Mouse (Mus musculus) Muller cell, postnatal 12 days (primary cell): ENCODE measurements around the gene Lrig3.

Experiments
- DNase-seq: peaks from one replicate; pipeline ENCODE4 v3.0.0-alpha.2; 2015; ENCODE audit errors: inconsistent ontology term

Lrig3 gene

GRCm38 (mm10) chr10:125965968-125966480 lies at the start of gene Lrig3:
Gene Lrig3, plus strand, starts transcription at chr10:125966168.
- DNase-seq, result peak; percentile 93

- peak; percentile 11 for DNase-seq
These were observed 49.2 kb upstream of the Lrig3 start for GRCm38 (mm10) chr10:125916781-125917180.

- peak; percentile 55 for DNase-seq
These were observed 48.5 kb upstream of the Lrig3 start for GRCm38 (mm10) chr10:125917436-125917871.

GRCm38 (mm10) chr10:125918994-125919393 lies 47.0 kb upstream of the Lrig3 start:
- no peak for DNase-seq

DNA sequence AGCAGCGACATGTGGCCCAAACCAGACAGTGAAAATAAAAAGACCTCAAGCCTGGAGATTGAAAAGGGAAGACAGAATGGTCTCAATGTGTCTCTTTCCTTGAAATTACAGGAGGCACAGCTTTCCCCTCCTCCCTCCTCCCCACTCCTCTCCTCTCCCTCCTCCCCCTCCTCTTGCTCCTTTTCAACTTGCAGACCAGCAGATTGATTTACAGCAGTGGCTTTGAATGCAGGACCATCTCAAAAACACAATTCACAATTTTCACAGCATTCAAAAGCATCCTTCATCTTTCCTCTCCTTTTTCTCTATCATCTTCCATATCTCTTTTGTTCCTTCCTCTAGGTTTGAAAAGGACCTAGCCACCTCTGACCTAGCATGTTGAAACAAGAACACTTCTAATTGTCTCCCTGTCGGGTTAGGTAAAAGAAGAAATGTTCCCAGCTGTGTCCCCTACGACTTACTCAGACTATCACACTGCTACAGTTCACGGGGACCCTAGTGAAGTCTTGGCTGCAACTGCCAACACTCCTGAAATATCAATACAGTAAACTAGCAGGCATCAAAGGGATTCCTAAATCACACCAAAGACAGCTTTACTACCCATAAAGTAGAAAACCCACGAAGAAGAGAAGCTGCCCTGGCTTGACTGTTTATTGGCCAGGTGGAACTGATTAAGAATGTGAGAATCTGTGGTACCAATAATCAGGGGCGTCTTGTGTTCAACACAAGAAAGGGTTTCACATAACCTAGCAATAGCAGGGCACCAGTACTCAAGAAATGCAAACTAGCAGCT lies 44.1 kb upstream of the Lrig3 start:
- no peak for DNase-seq

- no peak for DNase-seq
These were observed 36.0 kb upstream of the Lrig3 start for GRCm38 (mm10) chr10:125929961-125930360.

DNA sequence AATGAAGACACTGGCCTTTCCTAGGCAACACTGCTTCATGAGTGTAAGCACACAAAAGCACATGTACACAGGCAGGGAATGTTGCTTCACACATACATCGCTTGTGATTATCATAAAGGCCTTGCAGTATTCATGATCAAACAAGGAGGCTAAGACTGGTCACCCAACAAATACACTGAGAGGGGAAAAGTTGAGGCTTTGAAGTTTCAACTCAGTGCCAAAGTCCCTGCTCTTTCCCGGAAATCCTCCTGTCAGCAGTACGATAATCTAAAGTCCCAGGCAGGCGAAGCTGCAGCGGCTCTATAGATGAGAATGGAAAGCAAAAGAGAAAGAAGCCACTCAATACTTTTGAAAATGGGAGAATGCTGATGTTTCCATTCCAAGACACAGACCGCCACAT lies 32.6 kb upstream of the Lrig3 start:
- no peak for DNase-seq

GRCm38 (mm10) chr10:125934095-125934494 lies 31.9 kb upstream of the Lrig3 start:
- DNase-seq, result peak; percentile 66

- no peak for DNase-seq
These were observed 28.2 kb upstream of the Lrig3 start for GRCm38 (mm10) chr10:125937517-125938497.

DNA sequence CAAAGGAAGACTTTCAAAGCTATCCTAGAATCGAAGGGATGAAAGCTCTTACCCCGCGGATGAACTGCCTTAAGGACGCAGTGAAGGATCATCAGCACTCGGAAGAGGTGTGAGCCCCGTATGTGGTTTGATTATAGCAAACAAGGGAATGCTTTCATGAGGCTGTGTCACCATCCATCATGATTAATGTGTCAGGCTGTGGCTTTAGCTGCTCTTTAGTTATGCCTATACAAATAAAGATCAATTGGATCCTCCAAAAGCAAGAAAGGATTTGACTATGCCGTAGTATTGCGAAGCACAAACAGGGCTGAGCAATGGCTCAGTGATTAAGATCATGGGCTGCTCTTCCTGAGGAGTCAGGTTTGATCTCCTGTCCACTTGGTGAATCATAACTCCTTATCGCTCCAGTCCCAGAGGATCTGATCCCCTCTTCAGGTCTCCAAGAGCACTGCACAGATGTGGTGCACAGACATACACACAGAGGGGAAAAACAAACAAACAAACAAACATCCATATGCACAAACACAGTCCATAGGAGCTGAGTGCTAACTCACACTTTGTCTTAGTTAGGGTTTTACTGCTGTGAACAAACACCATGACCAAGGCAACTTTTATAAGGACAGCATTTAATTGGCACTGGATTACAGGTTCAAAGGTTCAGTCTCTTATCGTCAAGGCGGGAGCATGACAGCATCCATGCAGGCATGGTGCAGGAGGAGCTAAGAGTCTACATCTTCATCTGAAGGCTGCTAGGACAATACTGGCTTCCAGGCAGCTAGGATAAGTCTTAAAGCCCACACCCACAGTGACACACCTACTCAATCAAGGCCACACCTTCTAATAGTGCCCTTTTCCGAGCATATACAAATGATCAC lies 27.2 kb upstream of the Lrig3 start:
- DNase-seq, result no peak

DNA sequence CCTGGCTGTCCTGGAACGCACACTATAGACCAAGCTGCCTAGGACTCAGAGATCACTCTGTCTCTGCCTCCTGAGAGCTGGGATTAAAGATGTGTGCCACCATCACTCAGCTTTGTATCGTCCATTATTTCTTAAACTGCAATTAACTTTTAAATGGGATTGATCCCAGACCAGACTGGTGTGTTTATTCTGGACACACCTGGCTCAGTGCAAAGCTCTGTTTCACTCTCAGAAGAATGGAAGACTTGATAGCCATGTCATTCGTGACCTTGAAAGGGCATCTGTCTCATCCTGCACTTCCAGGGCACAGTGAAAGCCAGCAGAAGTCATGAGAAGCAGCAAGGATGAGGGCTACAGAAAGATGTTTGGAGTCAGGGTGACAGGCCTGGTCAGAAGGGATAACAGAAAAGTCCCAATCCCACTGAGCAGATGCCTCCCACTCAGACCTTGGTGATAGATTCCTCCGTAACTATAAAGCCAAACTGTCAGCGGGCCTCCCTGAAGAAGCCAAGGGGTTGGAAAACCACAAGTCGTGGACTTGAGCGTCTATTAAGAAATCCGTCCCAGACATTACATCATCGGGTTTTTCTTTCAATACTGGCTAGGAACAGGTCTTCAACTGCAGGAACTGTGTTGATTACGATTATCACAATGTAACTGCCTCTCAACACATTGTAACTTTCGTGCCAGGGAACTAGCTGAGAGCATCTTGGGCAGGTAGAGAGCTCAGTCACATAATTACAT lies 25.5 kb upstream of the Lrig3 start:
- no peak for DNase-seq

DNA sequence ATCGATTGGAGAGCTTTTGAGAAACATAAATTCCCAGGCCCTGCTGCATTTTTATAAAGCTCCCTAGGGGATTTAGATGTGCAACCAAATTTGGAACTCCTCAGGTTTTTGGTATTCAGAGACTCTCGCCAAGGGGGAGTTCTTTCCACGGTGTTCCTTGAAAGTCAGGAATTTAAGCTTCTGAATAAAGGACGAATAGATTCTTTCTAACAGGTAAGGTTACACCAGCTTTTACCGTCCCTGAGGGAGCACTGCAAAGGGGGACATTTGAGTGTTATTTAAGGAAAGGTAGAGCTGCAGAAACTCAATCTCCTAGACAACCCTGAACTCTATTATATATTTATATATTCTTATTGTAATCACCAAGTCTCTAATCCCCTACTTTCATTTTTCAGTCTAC lies 22.9 kb upstream of the Lrig3 start:
- no peak for DNase-seq

GRCm38 (mm10) chr10:125944762-125945504 lies 21.0 kb upstream of the Lrig3 start:
- DNase-seq, result no peak

DNA sequence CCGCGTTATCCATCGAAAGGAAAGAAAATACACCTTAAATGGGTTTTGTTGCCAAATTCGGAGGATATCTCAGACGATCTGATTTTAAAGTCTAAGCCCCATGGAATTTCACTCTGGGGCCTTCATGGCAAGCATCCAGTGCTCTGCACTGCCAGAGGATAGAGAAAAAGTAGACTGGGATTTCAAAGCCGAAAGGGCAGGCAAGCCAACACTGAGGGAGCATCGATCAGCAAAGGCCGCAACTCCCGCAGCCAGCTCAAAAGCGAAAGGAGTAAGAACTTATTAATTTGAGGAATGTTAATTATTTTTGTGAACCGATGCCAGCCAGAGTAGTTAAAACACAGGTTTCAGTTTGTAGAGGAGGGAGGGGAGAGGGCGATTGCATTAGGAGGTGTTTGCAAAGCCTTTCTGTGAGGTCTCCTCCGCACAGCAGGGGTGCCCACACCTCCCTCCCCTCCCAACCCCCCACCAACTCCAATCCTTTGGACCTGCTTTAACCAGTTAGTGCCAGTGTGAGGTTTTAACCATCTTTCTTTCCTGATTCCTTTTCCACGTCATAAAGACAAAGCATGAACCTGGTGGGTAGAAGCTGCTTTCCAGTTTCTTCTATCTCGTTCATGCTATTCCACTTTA lies 17.0 kb upstream of the Lrig3 start:
- peak; percentile 77 for DNase-seq

- no peak for DNase-seq
These were observed 14.3 kb upstream of the Lrig3 start for GRCm38 (mm10) chr10:125951633-125952032.

DNA sequence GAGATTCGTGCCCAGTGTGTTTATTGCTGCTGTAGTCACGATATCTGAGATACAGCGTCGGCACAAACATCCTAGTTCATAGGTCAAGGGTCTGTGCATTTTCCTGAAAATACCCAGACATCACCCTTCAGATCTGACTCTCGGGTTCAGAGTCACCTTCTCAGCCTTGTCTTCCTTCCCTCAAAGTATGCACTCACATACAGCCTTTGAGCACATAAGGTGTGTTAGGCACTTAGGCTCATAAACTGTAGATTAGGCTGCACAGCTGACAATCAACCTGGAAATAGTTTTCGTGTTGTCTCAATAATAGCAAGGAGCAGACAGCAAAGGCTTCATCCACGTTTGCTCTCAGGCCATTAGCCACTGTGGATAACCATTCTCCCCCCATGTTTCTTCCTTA lies 11.6 kb upstream of the Lrig3 start:
- no peak for DNase-seq

GRCm38 (mm10) chr10:125954747-125955530 lies 11.0 kb upstream of the Lrig3 start:
- DNase-seq, result no peak

DNA sequence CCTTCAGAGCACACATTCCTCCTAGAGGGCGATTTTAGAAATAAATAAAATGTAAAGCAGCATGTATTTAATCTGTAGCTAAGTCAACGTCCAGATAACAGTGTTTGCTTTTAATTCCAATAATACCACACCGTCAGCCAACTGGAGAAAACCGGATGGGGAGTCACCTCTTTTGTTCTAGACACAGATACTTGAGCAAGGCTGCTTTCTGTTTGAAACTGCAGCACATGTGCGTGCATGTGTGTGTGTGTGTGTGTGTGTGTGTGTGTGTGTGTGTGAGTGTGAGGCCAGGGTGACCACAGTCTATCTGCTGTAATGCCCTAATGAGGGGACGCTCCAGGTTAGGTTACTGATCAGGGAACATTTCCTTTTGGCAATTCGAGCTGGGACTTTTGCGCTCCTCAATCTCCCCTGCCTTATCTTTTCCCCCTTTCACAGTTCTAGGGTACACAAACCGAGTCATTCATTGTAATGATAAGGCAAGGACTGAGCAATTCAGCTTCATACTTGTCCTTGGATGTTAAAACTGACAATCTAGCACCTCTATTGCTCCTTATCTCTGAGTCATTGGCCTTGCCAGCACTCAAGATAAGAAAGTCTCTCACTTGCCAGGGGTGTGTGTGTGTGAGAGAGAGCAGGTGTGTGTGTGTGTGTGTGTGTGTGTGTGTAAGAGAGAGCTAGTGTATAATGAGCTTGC lies 4.4 kb upstream of the Lrig3 start:
- DNase-seq, result no peak
